Mouse (Mus musculus) cortical plate, adult 2 months (tissue): Measurements from ENCODE around the gene Fam69b.

Experiments
- CTCF ChIP-seq: fragments of 200-500 bp; IDR thresholded peaks from 2 replicates; pipeline ENCODE4 v1.5.1; 2011; ENCODE audit warnings: mild to moderate bottlenecking, control low read depth, low read length; ENCODE audit not compliant: insufficient read depth; ENCODE audit errors: extremely low read depth
- POLR2A ChIP-seq: fragments of 200-500 bp; IDR thresholded peaks from 2 replicates; pipeline ENCODE4 v1.6.1; 2011; ENCODE audit warnings: mild to moderate bottlenecking, low read length, control low read depth; ENCODE audit not compliant: insufficient read depth; ENCODE audit errors: extremely low read depth

GRCm38 (mm10) chr2:26597810-26598209, 30.4 kb upstream of the Fam69b start:
- TF ChIP-seq POLR2A = no peak
- TF ChIP-seq CTCF = no peak
